Mouse (Mus musculus) midbrain, embryonic 10.5 days (tissue): Measurements from ENCODE around the gene 4933428G20Rik. TPM values are rescaled to one million over a fixed set of nuclear protein-coding genes. Genes with fewer than 3 reads are reported as not detected.

Experiments
- DNase-seq: peaks from one replicate; pipeline ENCODE4 v3.0.0-alpha.2; 2017; ENCODE audit warnings: low spot score
- H3K27ac ChIP-seq: fragments of 300-500 bp; sonication (generic); replicated peaks from 2 replicates; pipeline ENCODE4 v1.5.1; 2016; ENCODE audit warnings: mild to moderate bottlenecking
- H3K27me3 ChIP-seq: fragments of 300-500 bp; sonication (generic); 2 replicates; pipeline ENCODE4 v1.6.1; 2016; ENCODE audit warnings: low read depth, mild to moderate bottlenecking; ENCODE audit not compliant: poor library complexity, severe bottlenecking
- H3K36me3 ChIP-seq: fragments of 300-500 bp; sonication (generic); 2 replicates; pipeline ENCODE4 v1.6.1; 2016; ENCODE audit warnings: mild to moderate bottlenecking, moderate library complexity
- H3K4me1 ChIP-seq: fragments of 300-500 bp; sonication (generic); 2 replicates; pipeline ENCODE4 v1.6.1; 2016
- H3K4me3 ChIP-seq: fragments of 300-500 bp; sonication (generic); 2 replicates; pipeline ENCODE4 v1.5.1; 2016; ENCODE audit warnings: mild to moderate bottlenecking, moderate library complexity
- H3K9me3 ChIP-seq: fragments of 300-500 bp; sonication (generic); replicated peaks from 2 replicates; pipeline ENCODE4 v1.6.1; 2016; ENCODE audit warnings: mild to moderate bottlenecking
- WGBS: fragments of 180-500 bp; shearing (Covaris S2); methylation state at CpG from one replicate; pipeline ENCODE4 v1.1.7; 2016; 5-methylcytosine and 5-hydroxymethylcytosine counted together
- polyA plus RNA-seq: library from polyadenylated mRNA; unstranded; fragments of >200 nt; fragmentation: Nextera tagmentation; extraction: Ambion mirVana; gene quantifications from 2 replicates; pipeline ENCODE4 v1.2.1, GENCODE M21; 2016

The 4933428G20Rik gene
- polyA plus RNA-seq = 0.25 and 0.28 TPM in 2 replicates

DNA sequence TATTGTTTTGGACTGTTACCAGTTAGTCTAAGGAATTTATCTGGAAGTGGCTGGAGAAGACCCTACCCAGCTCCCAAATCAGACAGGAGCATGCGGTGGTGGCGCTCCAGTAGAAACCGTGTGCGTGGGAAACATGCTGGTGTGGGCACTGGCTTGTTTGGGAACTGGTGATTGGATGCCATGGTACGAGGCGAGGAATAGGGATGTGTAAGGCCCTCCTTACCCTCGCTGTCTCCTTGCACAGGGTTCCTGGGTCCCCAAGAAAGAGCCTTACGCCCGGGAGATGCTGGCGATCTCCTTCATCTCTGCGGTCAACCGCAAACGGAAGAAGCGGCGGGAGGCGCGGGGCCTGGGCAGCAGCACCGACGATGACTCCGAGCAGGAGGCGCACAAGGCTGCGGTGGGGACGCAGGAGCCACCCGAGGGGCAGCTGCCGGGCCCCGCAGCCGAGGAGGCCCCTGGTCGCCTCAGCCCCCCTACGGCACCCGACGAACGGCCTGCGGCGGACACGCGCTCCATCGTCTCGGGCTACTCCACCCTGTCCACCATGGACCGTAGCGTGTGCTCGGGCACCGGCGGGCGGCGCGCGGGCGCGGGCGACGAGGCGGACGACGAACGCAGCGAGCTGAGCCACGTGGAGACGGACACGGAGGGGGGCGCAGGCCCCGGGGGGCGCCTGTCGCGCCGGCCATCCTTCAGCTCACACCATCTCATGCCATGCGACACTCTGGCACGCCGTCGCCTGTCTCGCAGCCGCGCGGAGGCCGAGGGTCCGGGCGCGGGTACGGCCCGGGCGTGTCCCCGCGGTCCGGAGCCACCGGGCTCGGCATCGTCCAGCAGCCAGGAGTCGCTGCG is at the start of gene 4933428G20Rik:
Gene 4933428G20Rik, minus strand, starts transcription at position 476 of the 855 bp plus-strand sequence.
- H3K4me3 ChIP-seq = peak within 1 kb of the TSS; percentile 58
- peak; percentile 46 for DNase-seq
- peak within 1 kb of the TSS; percentile 65 for H3K27ac ChIP-seq
- H3K27me3 ChIP-seq = peaks cover 77% of the 10 kb centered on the region
- H3K9me3 ChIP-seq = no peaks in the 10 kb centered on the region
- WGBS = 4% methylated on average over 88 of the region's 88 CpGs
- peaks cover 3% of the 10 kb centered on the region; the same call in 1 of the 2 replicates for H3K36me3 ChIP-seq
- H3K4me1 ChIP-seq = peaks cover 32% of the 10 kb centered on the region

- H3K27me3 ChIP-seq = peaks cover 100% of the 10 kb centered on the region
- WGBS = 49% methylated on average over 8 of the region's 8 CpGs
- peaks cover 94% of the 10 kb centered on the region for H3K4me1 ChIP-seq
Measured at GRCm38 (mm10) chr11:97548757-97549156, 48.6 kb upstream of the 4933428G20Rik start.

DNA sequence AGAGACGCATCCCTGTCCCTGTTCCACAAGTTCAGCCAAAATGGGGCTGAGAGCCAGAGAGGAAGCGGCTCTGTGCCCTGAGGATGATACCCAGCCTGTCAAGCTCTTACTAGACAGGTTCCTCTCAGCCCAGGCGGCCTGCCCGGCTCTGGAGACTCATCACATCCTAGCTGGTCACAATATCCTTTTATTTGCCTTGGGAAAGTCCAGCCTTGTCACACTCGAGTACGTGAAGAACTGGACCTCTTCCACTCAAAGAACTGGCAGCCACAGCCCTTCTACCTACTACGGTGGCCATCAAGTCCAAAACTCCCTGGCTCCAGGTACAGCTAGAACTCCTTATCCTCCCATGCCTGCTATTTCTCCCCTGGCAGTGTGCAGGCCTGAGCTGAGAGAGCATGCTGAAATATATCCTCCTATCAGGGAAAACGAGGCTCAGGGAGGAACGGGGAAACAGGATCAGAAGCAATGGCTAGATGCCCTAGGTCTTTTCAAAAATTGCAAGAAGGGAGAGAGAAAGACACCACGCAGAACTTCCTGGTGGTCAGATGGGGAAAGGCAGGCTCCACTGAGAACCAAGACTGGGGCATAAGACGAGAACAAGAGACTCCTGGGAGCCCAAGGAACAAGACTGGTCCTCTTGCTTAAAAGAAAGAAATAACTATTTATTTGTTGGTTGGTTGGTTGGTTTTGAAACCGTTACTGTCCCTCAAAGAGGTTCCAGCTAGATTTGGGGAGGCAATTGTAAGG is 48.0 kb upstream of the 4933428G20Rik start:
- H3K4me1 ChIP-seq = peaks cover 94% of the 10 kb centered on the region
- DNase-seq = no peak
- H3K27ac ChIP-seq = peak overlapping the region; percentile 38; the same call in 1 of the 2 replicates
- H3K27me3 ChIP-seq = peaks cover 100% of the 10 kb centered on the region
- 63% methylated on average over 12 of the region's 12 CpGs for whole genome bisulfite sequencing
- H3K4me3 ChIP-seq = 0 out of 2 replicates have a peak overlapping the region, but pooled peaks have one; percentile 14
- H3K36me3 ChIP-seq = no peaks in the 10 kb centered on the region
- no peaks in the 10 kb centered on the region for H3K9me3 ChIP-seq

More at GRCm38 (mm10) chr11:97548757-97549156, 48.6 kb upstream of the 4933428G20Rik start:
- peak overlapping the region; percentile 13; the same call in 1 of the 2 replicates for H3K27ac ChIP-seq
- no peak for DNase-seq
- H3K9me3 ChIP-seq = no peaks in the 10 kb centered on the region
- H3K36me3 ChIP-seq = no peaks in the 10 kb centered on the region
- no peak overlapping the region for H3K4me3 ChIP-seq

- Histone ChIP-seq H3K9me3 (no peaks in the 10 kb centered on the region), H3K27me3 (peaks cover 100% of the 10 kb centered on the region), H3K4me3 (peak overlapping the region; percentile 79), H3K27ac (peak overlapping the region; percentile 87), H3K36me3 (peaks cover 5% of the 10 kb centered on the region; the same call in 1 of the 2 replicates), H3K4me1 (peaks cover 94% of the 10 kb centered on the region)
- DNase-seq = peak; percentile 87
- 2% methylated on average over 57 of the region's 73 CpGs for WGBS
Measured at GRCm38 (mm10) chr11:97546804-97547411, 46.8 kb upstream of the 4933428G20Rik start.

GRCm38 (mm10) chr11:97545808-97546560 is 45.8 kb upstream of the 4933428G20Rik start:
- H3K4me1 ChIP-seq = peaks cover 90% of the 10 kb centered on the region
- peaks cover 9% of the 10 kb centered on the region; the same call in 1 of the 2 replicates for H3K36me3 ChIP-seq
- peak overlapping the region; percentile 79 for H3K4me3 ChIP-seq
- DNase-seq = no peak
- 4% methylated on average over 26 of the region's 26 CpGs for WGBS
- peaks cover 100% of the 10 kb centered on the region for H3K27me3 ChIP-seq
- H3K9me3 ChIP-seq = no peaks in the 10 kb centered on the region
- H3K27ac ChIP-seq = peak overlapping the region; percentile 87

GRCm38 (mm10) chr11:97543883-97544282 is 43.7 kb upstream of the 4933428G20Rik start:
- peaks cover 87% of the 10 kb centered on the region for H3K4me1 ChIP-seq
- peaks cover 98% of the 10 kb centered on the region for H3K27me3 ChIP-seq
- no peak for DNase-seq
- H3K27ac ChIP-seq = no peak overlapping the region
- 81% methylated on average over 9 of the region's 9 CpGs for WGBS
- H3K9me3 ChIP-seq = no peaks in the 10 kb centered on the region
- no peak overlapping the region for H3K4me3 ChIP-seq
- H3K36me3 ChIP-seq = peaks cover 9% of the 10 kb centered on the region; the same call in 1 of the 2 replicates

DNA sequence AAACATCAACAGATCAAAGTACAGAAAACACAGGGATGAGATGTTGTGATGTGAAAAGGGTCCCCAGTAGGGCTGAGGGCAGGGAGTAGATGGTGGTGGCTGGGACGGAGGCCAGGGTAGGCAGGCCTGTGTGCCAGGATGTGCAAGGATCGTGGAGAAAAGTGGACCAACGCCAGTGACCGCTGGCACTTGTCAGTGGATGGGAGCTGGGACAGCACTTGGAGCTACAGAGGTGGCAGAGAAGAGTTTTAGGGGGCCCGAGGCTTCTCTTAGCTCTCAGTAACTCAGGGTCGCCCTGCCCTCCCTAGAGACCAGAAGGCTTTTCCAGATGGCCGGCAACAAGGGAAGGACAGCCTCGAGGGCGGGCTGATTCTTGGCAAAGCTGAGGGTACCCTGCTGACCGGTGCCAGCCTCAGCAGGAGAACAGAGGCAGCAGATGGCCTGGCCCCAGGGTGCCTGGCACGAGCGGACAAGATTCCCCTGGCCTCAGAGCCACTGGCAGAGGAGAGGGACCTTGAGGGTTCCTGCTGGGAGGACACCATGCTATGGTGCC is 43.1 kb upstream of the 4933428G20Rik start:
- Histone ChIP-seq H3K4me3 (no peak overlapping the region), H3K27me3 (peaks cover 98% of the 10 kb centered on the region), H3K27ac (0 out of 2 replicates have a peak overlapping the region, but pooled peaks have one; percentile 6), H3K9me3 (no peaks in the 10 kb centered on the region), H3K4me1 (peaks cover 81% of the 10 kb centered on the region), H3K36me3 (peaks cover 9% of the 10 kb centered on the region; the same call in 1 of the 2 replicates)
- 58% methylated on average over 12 of the region's 12 CpGs for WGBS
- DNase-seq = no peak

DNA sequence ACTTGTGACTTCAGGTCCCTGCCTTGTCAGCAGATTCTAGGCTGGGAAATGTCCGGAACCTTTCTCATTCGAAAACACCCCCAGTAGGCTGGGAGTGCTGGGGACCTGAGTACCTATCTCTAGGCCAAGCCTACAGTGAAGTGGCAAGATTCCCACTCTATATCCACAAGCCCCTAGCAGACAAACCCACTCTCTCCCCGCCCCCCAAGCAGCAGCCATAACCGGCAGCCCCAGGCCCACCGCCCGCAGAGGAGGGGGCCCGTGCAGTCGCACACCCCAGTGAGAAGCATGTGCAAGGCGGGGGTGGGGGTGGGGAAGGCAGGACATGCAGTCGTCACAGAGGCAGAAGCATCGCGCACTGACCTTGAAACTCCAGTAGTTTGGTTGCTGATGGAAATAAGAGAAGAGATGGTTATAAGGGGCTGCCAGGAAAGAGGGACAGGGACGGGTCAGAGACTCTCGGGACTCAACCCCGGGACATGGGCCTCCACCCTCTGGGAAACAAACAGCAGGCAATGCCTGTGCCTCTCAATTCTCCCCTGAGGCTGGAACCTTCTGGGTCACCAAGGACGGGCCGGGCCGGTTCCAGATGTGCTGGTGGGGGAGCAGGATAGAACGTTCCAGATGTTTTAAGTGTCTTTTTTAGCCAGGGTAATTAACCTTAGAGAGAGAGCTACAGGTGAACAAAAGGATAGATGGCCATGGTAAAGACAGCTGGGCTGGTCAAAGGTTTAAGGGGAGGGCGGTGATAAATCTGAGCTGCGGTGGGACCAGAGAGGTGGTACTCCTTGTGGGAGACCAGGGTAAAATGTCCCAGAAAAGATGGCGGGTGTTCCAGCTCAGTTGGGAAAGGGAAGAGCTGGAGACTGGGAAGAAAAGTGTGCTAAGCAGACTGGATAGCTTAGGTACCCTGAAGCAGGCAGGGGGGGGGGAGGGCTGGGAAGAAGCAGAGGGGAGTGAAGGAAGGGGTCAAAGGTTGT is 42.3 kb upstream of the 4933428G20Rik start:
- peaks cover 9% of the 10 kb centered on the region; the same call in 1 of the 2 replicates for H3K36me3 ChIP-seq
- H3K4me1 ChIP-seq = peaks cover 78% of the 10 kb centered on the region
- DNase-seq = no peak
- H3K9me3 ChIP-seq = no peaks in the 10 kb centered on the region
- no peak overlapping the region for H3K4me3 ChIP-seq
- WGBS = 82% methylated on average over 22 of the region's 22 CpGs
- peak overlapping the region; percentile 19; the same call in 1 of the 2 replicates for H3K27ac ChIP-seq
- H3K27me3 ChIP-seq = peaks cover 98% of the 10 kb centered on the region

DNA sequence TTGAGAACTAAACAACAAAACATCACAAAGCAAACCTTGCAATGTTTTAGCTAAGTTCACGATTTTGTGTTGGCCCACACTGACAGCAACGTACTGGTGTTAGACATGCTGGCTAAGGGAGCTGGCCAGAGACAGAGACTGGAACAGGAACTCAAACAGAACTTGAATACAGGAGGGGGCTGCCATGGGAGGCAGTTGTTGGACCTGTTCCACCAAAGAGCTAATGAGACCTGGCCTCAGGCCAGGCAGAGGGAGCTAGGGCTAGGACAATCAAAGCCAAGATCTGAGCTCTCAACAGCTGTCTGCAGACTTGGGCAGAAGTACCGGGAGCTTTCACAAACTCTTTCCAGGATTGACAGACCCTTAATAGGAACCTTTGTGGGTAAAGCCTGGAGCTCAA is 40.5 kb upstream of the 4933428G20Rik start:
- Histone ChIP-seq H3K27ac (no peak overlapping the region), H3K4me3 (no peak overlapping the region), H3K4me1 (peaks cover 74% of the 10 kb centered on the region), H3K27me3 (peaks cover 98% of the 10 kb centered on the region), H3K9me3 (no peaks in the 10 kb centered on the region), H3K36me3 (peaks cover 9% of the 10 kb centered on the region; the same call in 1 of the 2 replicates)
- WGBS = 77% methylated on average over 3 of the region's 3 CpGs
- no peak for DNase-seq

GRCm38 (mm10) chr11:97540136-97540535 is 40.0 kb upstream of the 4933428G20Rik start:
- Histone ChIP-seq H3K4me1 (peaks cover 72% of the 10 kb centered on the region), H3K27me3 (peaks cover 98% of the 10 kb centered on the region)
- WGBS = 74% methylated on average over 3 of the region's 3 CpGs

More at GRCm38 (mm10) chr11:97540136-97540535, 40.0 kb upstream of the 4933428G20Rik start:
- Histone ChIP-seq H3K4me3 (no peak overlapping the region), H3K36me3 (peaks cover 9% of the 10 kb centered on the region; the same call in 1 of the 2 replicates), H3K27ac (no peak overlapping the region), H3K9me3 (no peaks in the 10 kb centered on the region)
- no peak for DNase-seq
